Mouse (Mus musculus) myocyte (in vitro differentiated cells): ENCODE data around the gene Cx3cl1. TPM values are rescaled to one million over a fixed set of nuclear protein-coding genes. Genes with fewer than 3 reads are reported as not detected.

Experiments
- H3K27me3 ChIP-seq: one replicate; pipeline ENCODE4 v1.6.1; 2011; ENCODE audit not compliant: control insufficient read depth, insufficient read depth, insufficient read length
- H3K36me3 ChIP-seq: one replicate; pipeline ENCODE4 v1.6.1; 2011; ENCODE audit not compliant: control insufficient read depth, insufficient read depth
- H3K4me2 ChIP-seq: one replicate; pipeline ENCODE4 v1.6.1; 2011; ENCODE audit warnings: low read depth, control low read depth
- H3K4me3 ChIP-seq: one replicate; pipeline ENCODE4 v1.5.1; 2011; ENCODE audit warnings: mild to moderate bottlenecking, control low read depth, moderate library complexity
- H3K79me2 ChIP-seq: one replicate; pipeline ENCODE4 v1.6.1; 2011; ENCODE audit not compliant: control insufficient read depth, insufficient read depth
- H3ac ChIP-seq: one replicate; pipeline ENCODE4 v1.6.1; 2011; ENCODE audit not compliant: control insufficient read depth, insufficient read length
- CEBPB ChIP-seq: IDR thresholded peaks from 2 replicates; pipeline ENCODE4 v1.6.1; 2011; ENCODE audit warnings: mild to moderate bottlenecking, moderate library complexity; ENCODE audit not compliant: poor library complexity, insufficient read depth, severe bottlenecking
- E2F4 ChIP-seq: IDR thresholded peaks from one replicate; pipeline ENCODE4 v1.6.1; 2011; ENCODE audit warnings: mild to moderate bottlenecking, control low read depth, moderate library complexity; ENCODE audit not compliant: insufficient read depth
- MAX ChIP-seq: IDR thresholded peaks from one replicate; pipeline ENCODE4 v1.6.1; 2011; ENCODE audit warnings: low read depth, mild to moderate bottlenecking, control low read depth
- MYOD1 ChIP-seq, 3 experiments: IDR thresholded peaks; one replicate each; pipeline ENCODE4 v1.6.1; 2011; ENCODE audit warnings: control low read depth in 2 of 3, low read depth in 2 of 3, mild to moderate bottlenecking in 2 of 3, moderate library complexity in 1 of 3; ENCODE audit not compliant: insufficient read length in 2 of 3, control insufficient read depth in 1 of 3
- MYOG ChIP-seq, 3 experiments: IDR thresholded peaks; one replicate each; pipeline ENCODE4 v1.6.1; 2011; ENCODE audit warnings: control low read depth in 2 of 3, low read depth in 2 of 3, mild to moderate bottlenecking in 2 of 3; ENCODE audit not compliant: insufficient read length in 2 of 3, control insufficient read depth in 1 of 3, insufficient read depth in 1 of 3
- POLR2A ChIP-seq: IDR thresholded peaks from one replicate; pipeline ENCODE4 v1.6.1; 2011; ENCODE audit warnings: low read depth, mild to moderate bottlenecking, control low read depth, moderate library complexity; ENCODE audit not compliant: insufficient read length
- POLR2AphosphoS2 ChIP-seq: IDR thresholded peaks from one replicate; pipeline ENCODE4 v1.6.1; 2011; ENCODE audit warnings: low read depth, control low read depth; ENCODE audit not compliant: insufficient read length
- REST ChIP-seq: IDR thresholded peaks from one replicate; pipeline ENCODE4 v1.6.1; 2011; ENCODE audit warnings: mild to moderate bottlenecking, control low read depth, moderate library complexity; ENCODE audit not compliant: insufficient read depth, insufficient read length
- SRF ChIP-seq: IDR thresholded peaks from one replicate; pipeline ENCODE4 v1.6.1; 2011; ENCODE audit warnings: low read depth; ENCODE audit not compliant: control insufficient read depth, insufficient read length
- TCF12 ChIP-seq: IDR thresholded peaks from one replicate; pipeline ENCODE4 v1.6.1; 2011; ENCODE audit warnings: mild to moderate bottlenecking, control low read depth; ENCODE audit not compliant: poor library complexity, insufficient read depth, severe bottlenecking
- TCF3 ChIP-seq: IDR thresholded peaks from one replicate; pipeline ENCODE4 v1.6.1; 2011; ENCODE audit warnings: low read depth, control low read depth; ENCODE audit not compliant: insufficient read length
- USF1 ChIP-seq: IDR thresholded peaks from one replicate; pipeline ENCODE4 v1.6.1; 2011; ENCODE audit warnings: low read depth, mild to moderate bottlenecking, control low read depth, moderate library complexity
- polyA plus RNA-seq: library from polyadenylated mRNA; unstranded; fragments of >200 nt; fragmentation: generic; extraction: Trizol; gene quantifications from one replicate; pipeline ENCODE4 v1.2.1, GENCODE M21; 2012; ENCODE audit warnings: missing spikeins

Gene Cx3cl1
- polyA plus RNA-seq, 1 experiment = 8.3 TPM

- Histone ChIP-seq H3ac (no peak overlapping the region), H3K4me2 (no peak overlapping the region), H3K27me3 (no peaks in the 10 kb centered on the region), H3K79me2 (no peaks in the 10 kb centered on the region), H3K36me3 (no peaks in the 10 kb centered on the region), H3K4me3 (no peak overlapping the region)
- TF ChIP-seq MYOG (IDR thresholded peaks at IDR 0.05; ENCODE audit: control insufficient read depth in 1 of 3, insufficient read depth in 1 of 3, insufficient read length in 2 of 3, low read depth in 2 of 3) (no peak), MYOD1 (IDR thresholded peaks at IDR 0.05; ENCODE audit: control insufficient read depth in 1 of 3, insufficient read length in 2 of 3, low read depth in 2 of 3) (peak in 2 of 3 experiments; percentile 45 to 54), POLR2AphosphoS2 (no peak), TCF3 (no peak), SRF (no peak), TCF12 (no peak), MAX (no peak)
Measured at GRCm38 (mm10) chr8:94734735-94735350, 37.0 kb upstream of the Cx3cl1 start.

- Histone ChIP-seq H3K4me2 (peak overlapping the region; percentile 61), H3K4me3 (no peak overlapping the region), H3ac (no peak overlapping the region), H3K36me3 (no peaks in the 10 kb centered on the region), H3K27me3 (no peaks in the 10 kb centered on the region), H3K79me2 (no peaks in the 10 kb centered on the region)
- TF ChIP-seq POLR2A = no peak
- no peak for TF ChIP-seq CEBPB
- no peak for TF ChIP-seq POLR2AphosphoS2
- TF ChIP-seq TCF3 = no peak
- no peak for TF ChIP-seq E2F4
- no peak for TF ChIP-seq REST
- no peak for TF ChIP-seq TCF12
- no peak for TF ChIP-seq MYOG (IDR thresholded peaks at IDR 0.05; ENCODE audit: control insufficient read depth in 1 of 3, insufficient read depth in 1 of 3, insufficient read length in 2 of 3, low read depth in 2 of 3)
- no peak for TF ChIP-seq USF1
- no peak for TF ChIP-seq SRF
- TF ChIP-seq MYOD1 (IDR thresholded peaks at IDR 0.05; ENCODE audit: control insufficient read depth in 1 of 3, insufficient read length in 2 of 3, low read depth in 2 of 3) = no peak
- no peak for TF ChIP-seq MAX
Measured at GRCm38 (mm10) chr8:94735426-94736094, 36.2 kb upstream of the Cx3cl1 start.

GRCm38 (mm10) chr8:94739829-94740228 is 32.0 kb upstream of the Cx3cl1 start:
- no peaks in the 10 kb centered on the region for H3K27me3 ChIP-seq
- H3K36me3 ChIP-seq = no peaks in the 10 kb centered on the region
- no peak for TF ChIP-seq E2F4
- no peak for TF ChIP-seq SRF
- TF ChIP-seq USF1 = no peak
- TF ChIP-seq MYOD1 (IDR thresholded peaks at IDR 0.05; ENCODE audit: control insufficient read depth in 1 of 3, insufficient read length in 2 of 3, low read depth in 2 of 3) = no peak
- H3K4me2 ChIP-seq = no peak overlapping the region
- no peak overlapping the region for H3ac ChIP-seq
- no peaks in the 10 kb centered on the region for H3K79me2 ChIP-seq
- H3K4me3 ChIP-seq = no peak overlapping the region

GRCm38 (mm10) chr8:94740591-94740990 is 31.2 kb upstream of the Cx3cl1 start:
- H3K79me2 ChIP-seq = no peaks in the 10 kb centered on the region
- no peak overlapping the region for H3ac ChIP-seq
- no peak overlapping the region for H3K4me3 ChIP-seq
- no peaks in the 10 kb centered on the region for H3K27me3 ChIP-seq
- H3K4me2 ChIP-seq = no peak overlapping the region
- no peak for TF ChIP-seq TCF12
- no peak for TF ChIP-seq POLR2A
- TF ChIP-seq MYOD1 (IDR thresholded peaks at IDR 0.05; ENCODE audit: control insufficient read depth in 1 of 3, insufficient read length in 2 of 3, low read depth in 2 of 3) = no peak
- TF ChIP-seq MAX = no peak
- no peak for TF ChIP-seq CEBPB
- TF ChIP-seq TCF3 = no peak
- no peak for TF ChIP-seq REST
- no peak for TF ChIP-seq SRF
- no peak for TF ChIP-seq E2F4
- no peaks in the 10 kb centered on the region for H3K36me3 ChIP-seq

- TF ChIP-seq MAX = no peak
- TF ChIP-seq CEBPB = no peak
- no peak for TF ChIP-seq MYOG (IDR thresholded peaks at IDR 0.05; ENCODE audit: control insufficient read depth in 1 of 3, insufficient read depth in 1 of 3, insufficient read length in 2 of 3, low read depth in 2 of 3)
- TF ChIP-seq POLR2AphosphoS2 = no peak
- no peak for TF ChIP-seq POLR2A
- TF ChIP-seq MYOD1 (IDR thresholded peaks at IDR 0.05; ENCODE audit: control insufficient read depth in 1 of 3, insufficient read length in 2 of 3, low read depth in 2 of 3) = no peak
- no peak for TF ChIP-seq TCF3
- no peak for TF ChIP-seq REST
- TF ChIP-seq USF1 = no peak
- no peak for TF ChIP-seq SRF
- no peak for TF ChIP-seq TCF12
- no peak for TF ChIP-seq E2F4
- Histone ChIP-seq H3K79me2 (no peaks in the 10 kb centered on the region), H3K27me3 (no peaks in the 10 kb centered on the region), H3K36me3 (no peaks in the 10 kb centered on the region), H3K4me2 (no peak overlapping the region), H3K4me3 (no peak overlapping the region), H3ac (no peak overlapping the region)
Measured at GRCm38 (mm10) chr8:94741726-94742125, 30.1 kb upstream of the Cx3cl1 start.
